Mouse (Mus musculus) brain, embryonic 14.5 days (tissue): ENCODE measurements at regions not wholly inside any gene's neighbourhood (a gene's known extent, or its start where the extent isn't known, plus 50 kb on each side); places are given as distances from the start of the nearest gene placed in this dataset.
"Not testable (repeated sequence)": the region's sequence is repeated elsewhere in the genome, so short reads cannot be mapped to it uniquely, and the experiment has no call there.

ENCODE experiments used
- DNase-seq: peaks from one replicate; pipeline ENCODE4 v3.0.0-alpha.2; 2011; ENCODE audit warnings: low read depth
- CTCF ChIP-seq: fragments of 200-500 bp; IDR thresholded peaks from 2 replicates; pipeline ENCODE4 v1.5.1; 2012; ENCODE audit warnings: inconsistent platforms, mild to moderate bottlenecking, moderate library complexity, borderline replicate concordance; ENCODE audit not compliant: insufficient read depth, insufficient read length; ENCODE audit errors: extremely low read depth
- POLR2A ChIP-seq: fragments of 200-500 bp; IDR thresholded peaks from 2 replicates; pipeline ENCODE4 v1.6.1; 2012; ENCODE audit warnings: mild to moderate bottlenecking, inconsistent platforms, borderline replicate concordance; ENCODE audit not compliant: poor library complexity, insufficient read depth, insufficient read length, severe bottlenecking; ENCODE audit errors: extremely low read depth

- no peak for DNase-seq
- no peak for TF ChIP-seq CTCF
- no peak for TF ChIP-seq POLR2A
Measured at GRCm38 (mm10) chr12:29337336-29337735, 190.8 kb upstream of the Myt1l start.

DNA sequence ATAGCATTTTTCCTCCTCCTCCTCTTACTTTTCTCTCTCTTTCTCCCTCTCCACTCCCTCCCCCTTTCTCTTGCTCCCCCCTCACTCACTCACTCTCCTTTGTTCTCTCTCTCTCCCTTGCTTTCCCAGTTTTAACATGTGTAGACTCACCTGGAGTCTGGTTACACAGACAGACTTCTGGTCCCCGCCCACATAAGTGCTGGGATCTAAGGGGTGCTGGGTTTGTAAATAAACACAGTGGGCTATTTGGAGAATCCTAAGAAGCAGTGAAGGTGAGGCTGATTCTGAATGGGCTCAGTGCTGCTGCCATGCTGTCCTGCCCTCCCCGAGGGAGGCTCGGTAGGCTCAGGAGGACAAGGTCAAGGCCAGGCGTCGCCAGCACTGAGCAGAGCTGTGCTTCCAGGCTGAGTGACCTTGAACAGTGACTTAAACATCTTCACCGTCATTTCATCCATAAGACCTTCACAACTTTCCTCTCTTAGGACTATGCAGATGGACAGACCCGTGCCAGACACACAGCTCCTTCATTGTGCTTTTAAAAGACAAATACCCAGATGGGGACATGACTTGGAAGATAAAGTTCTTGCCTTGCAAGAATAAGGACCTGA, 186.7 kb upstream of the Myt1l start:
- DNase-seq = no peak
- no peak for TF ChIP-seq POLR2A
- no peak for TF ChIP-seq CTCF

DNA sequence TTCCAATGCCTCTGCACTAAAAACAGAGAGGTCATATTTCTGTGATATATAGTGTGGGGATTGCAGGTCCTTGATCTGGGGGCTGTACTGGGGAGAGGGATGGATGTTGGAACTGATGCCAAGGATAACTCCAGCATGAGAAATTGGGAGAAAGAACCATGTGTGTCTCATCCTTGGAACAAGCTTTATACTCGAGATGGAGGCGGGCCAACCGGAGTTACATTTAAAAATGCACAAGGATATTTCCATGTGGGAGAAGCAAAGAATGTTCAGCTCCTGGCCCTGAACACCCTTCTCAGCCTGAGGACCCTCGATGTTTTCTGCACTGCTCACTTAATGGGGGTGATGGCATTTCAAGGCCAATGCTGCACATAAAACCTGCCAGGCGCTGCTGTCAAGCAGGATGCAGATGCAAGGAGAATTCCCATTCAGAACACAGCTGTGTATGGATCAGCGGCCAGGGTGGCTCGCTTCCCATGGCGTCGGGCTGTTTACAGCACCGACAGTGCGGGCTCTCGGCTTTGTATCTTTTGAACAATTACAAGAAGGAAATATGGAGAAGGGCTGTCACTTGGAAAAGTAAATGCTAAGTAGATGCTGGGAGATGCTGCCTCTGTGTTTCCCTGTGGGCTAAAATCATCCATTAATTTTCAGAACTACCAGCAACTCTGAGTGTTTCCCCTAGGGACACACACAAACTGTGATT, 184.9 kb upstream of the Myt1l start:
- peak; percentile 68 for DNase-seq
- no peak for TF ChIP-seq POLR2A
- TF ChIP-seq CTCF = no peak

DNA sequence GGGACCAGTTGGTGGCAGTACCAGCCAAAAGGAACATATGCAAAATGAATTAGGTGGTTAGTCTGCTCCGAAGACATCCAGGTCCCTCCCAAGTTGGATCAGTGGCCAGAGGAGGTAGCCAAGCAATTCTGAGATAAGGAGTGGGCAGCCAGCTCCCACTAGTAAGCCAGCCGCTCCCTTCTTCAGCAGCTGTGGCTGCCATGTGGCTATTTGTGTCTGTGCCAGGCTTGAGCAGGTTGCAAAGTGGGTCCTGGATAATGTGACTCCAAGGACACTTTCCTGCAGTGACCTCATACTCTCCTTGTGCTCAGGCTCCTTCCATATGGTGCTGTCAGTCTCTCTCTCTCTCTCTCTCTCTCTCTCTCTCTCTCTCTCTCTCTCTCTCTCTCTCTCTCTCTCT, 179.5 kb upstream of the Myt1l start:
- TF ChIP-seq POLR2A = no peak
- no peak for TF ChIP-seq CTCF
- DNase-seq = peak; percentile 69

DNA sequence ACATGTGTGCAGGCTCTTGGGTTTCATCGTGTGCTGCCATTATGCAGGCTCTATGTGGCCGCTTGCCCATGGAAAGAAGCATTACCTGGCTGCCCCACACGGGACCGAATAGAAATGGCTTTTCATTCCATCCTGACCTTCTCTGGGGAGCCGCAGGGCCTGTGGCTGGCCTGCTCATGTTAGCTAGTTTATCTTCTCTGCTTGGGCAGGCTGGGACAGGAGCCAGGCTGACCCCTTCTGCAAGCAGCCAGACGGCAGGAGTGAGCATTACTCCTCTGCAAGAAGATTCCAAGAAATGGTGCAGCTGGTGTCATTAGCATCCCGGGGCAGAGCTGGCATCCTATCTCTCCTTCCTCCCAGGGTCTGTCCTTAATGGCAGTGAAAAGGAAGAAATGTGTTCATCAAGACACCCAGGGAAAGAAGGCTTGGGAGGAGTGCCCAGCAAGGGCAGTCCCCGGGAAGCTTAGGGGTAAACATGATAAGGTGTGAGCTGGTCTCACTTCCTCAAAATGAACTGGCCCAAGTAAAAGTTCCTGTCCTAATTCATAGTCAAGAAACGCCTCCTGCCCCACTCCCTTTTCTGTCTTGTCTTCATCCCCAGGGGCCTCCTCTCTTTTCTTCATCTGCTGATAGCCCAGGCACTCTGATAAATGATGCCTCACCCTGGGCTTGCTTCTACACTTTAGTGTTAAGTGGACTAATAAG, 178.9 kb upstream of the Myt1l start:
- TF ChIP-seq CTCF (no peak), POLR2A (no peak)
- peak; percentile 52 for DNase-seq

DNA sequence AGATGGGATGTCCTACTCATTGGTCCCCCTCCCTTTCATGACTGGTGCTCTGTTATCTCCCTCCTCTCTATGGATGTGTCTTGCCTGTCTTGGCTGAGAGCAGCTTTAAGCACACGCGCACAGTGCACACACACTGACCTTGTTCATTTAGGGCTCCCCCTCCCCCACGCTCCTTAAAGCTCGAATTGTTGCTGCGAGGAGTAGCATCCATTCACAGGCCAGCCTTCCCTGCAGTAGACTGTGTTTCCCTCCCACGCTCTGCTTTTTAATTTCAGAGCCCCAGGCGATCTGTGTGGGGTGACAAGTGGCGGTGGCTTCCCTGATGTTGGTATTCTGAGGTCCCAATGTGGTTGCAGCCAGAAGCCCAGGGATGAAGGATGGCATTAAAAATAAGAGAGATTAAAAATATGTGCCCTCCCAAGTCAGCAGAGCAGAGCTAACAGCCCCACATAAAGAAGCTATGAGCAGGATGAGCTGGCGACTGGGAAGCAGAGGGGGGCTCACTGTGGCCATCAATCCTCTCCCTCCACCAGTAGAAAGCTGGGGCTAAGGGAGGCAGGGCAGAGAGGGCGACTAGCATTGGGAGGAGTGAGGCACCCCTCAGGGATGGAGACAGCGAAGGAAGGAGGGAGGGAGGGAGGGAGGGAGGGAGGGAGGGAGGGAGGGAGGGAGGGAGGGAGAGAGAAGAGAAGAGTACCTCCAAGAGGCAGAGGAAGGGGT, 174.2 kb upstream of the Myt1l start:
- no peak for TF ChIP-seq CTCF
- TF ChIP-seq POLR2A = no peak
- DNase-seq = peak; percentile 80

DNA sequence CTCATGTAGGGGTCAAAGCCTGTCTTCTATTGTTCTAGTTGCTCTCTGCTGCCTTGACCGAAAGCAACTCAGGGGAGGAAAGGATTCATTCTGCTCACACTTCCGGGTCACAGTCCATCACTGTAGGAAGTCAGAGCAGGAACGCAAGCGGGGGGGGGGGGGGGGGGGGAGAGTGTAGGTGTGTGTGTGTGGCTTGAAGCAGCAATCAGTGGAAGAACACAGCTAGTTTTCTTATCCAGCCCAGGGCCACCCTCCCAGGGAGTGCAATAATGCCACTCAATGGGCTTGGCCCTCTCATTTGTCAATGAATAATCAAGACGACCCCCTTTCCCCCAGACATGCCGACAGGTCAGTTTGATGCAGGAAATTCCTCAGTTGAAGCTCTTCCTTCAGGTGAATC, 173.4 kb upstream of the Myt1l start:
- TF ChIP-seq CTCF (no peak), POLR2A (no peak)
- no peak for DNase-seq

GRCm38 (mm10) chr12:29356681-29357397, 171.3 kb upstream of the Myt1l start:
- TF ChIP-seq CTCF = peak; percentile 39; the same call in 1 of the 2 replicates
- TF ChIP-seq POLR2A = peak; percentile 32; the same call in 1 of the 2 replicates
- peak; percentile 88 for DNase-seq

DNA sequence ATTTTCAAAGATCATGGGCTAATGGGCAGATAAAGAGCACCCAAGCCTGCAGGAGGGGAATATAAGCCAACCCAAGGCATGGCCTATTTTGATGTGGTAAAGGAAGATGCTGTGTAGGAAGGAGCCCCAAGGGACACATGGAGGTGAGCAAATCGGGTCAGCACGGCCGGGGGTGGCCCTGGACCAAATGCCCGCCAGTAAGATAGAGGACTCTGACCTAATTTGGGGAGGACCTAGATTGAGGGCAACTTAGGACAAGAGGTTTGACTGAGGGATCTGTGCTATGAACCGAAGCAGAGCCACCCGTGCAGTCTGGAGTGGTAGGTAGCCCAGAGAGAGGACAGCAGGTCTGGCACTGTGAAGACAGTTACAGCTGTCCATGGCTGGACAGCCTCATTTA, 166.9 kb upstream of the Myt1l start:
- DNase-seq = no peak
- TF ChIP-seq CTCF = no peak
- TF ChIP-seq POLR2A = no peak

DNA sequence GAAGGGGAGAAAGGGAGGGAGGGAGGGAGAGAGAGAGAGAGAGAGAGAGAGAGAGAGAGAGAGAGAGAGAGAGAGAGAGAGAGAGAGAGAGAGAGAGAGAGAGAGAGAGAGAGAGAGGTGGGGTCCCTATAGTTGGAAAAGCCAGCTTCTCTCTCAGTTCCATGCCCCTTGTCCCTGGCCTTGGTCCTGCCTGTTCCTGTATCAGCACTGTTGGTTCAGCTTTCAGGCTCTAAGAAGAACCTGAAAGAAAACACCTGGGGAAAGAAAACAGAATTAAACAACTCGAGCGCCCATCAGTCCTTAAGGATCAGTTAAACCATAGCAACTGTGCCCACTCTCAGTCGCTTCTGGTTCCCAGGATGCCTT, 160.5 kb upstream of the Myt1l start:
- DNase-seq = not testable (repeated sequence)

DNA sequence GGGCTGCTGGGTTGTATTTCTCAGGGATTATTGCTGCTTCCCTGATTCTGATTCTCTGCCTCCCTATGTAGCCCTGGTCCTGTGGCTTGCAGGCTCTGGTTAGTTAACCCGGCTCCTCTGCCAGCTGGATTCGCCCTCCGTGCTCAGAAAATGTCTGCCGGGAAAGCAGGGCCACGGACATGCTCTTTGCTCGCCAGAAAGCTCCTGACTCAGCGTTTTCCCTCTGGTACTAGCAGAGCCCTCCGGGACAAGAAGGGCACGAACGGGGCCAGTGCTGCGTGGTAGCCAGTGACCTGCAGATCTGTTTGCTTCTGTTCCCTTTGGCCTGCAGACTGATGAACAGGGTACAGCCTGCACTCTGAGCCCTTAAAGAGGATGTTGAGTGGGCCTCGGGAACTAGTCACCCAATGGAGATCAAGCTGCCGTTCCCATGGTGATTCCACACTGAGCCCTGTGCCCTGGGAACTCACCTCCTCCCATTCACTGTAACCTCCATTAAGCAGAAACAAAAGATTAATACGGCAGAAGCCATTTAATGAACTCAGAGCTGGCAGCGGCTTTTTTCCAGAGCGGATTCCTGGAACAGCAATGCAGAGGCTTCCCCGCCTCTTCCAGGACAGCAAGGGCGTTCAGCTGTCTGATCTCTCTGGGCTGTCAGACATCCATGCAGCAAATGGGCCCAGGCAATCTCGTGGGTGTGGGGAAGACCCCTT, 159.9 kb upstream of the Myt1l start:
- peak; percentile 94 for DNase-seq
- TF ChIP-seq CTCF = no peak
- no peak for TF ChIP-seq POLR2A

DNA sequence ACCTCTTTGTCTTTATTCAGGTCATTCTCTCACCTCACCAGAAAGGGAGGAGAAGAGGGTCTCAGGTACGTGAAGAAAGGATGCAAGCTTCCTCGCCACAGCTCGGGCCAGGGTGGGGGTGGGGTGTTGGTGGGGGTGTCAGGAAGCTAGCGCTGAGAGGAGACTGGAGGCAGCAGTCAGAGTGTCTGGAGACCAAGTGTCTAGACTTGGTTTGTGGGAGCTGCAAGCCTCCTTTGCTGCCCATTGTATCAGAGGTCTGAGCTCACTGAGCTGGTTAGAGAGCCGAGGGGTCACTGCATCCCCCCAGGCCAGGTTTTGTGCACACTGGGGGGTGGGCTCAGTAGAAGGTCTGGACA, 159.4 kb upstream of the Myt1l start:
- DNase-seq = no peak
- no peak for TF ChIP-seq POLR2A
- no peak for TF ChIP-seq CTCF
